Mouse (Mus musculus): ENCODE measurements at regions not wholly inside any gene's neighbourhood (a gene's known extent, or its start where the extent isn't known, plus 50 kb on each side); places are given as distances from the start of the nearest gene placed in this dataset.

- no peak for DNase-seq (ENCODE audit: low read depth, low spot score)
Observed at GRCm38 (mm10) chr9:43930037-43930404, 113.2 kb upstream of the Thy1 start.

GRCm38 (mm10) chr9:43930476-43930875 lies 112.7 kb upstream of the Thy1 start:
- no peak for DNase-seq (ENCODE audit: low read depth, low spot score)

- DNase-seq (ENCODE audit: low read depth, low spot score) = no peak
Observed at GRCm38 (mm10) chr9:43934012-43934690, 109.0 kb upstream of the Thy1 start.

- DNase-seq (ENCODE audit: low read depth, low spot score) = no peak
Observed at GRCm38 (mm10) chr9:43934691-43935064, 108.5 kb upstream of the Thy1 start.

GRCm38 (mm10) chr9:43939336-43939735 lies 103.8 kb upstream of the Thy1 start:
- no peak for DNase-seq (ENCODE audit: low read depth, low spot score)

GRCm38 (mm10) chr9:43942147-43942546 lies 101.0 kb upstream of the Thy1 start:
- DNase-seq (ENCODE audit: low read depth, low spot score) = peak; percentile 61

GRCm38 (mm10) chr9:43943522-43943921 lies 99.7 kb upstream of the Thy1 start:
- DNase-seq (ENCODE audit: low read depth, low spot score) = no peak

GRCm38 (mm10) chr9:43944816-43945741 lies 98.1 kb upstream of the Thy1 start:
- DNase-seq (ENCODE audit: low read depth, low spot score) = peak; percentile 74

GRCm38 (mm10) chr9:43945997-43946649 lies 97.1 kb upstream of the Thy1 start:
- no peak for DNase-seq (ENCODE audit: low read depth, low spot score)

GRCm38 (mm10) chr9:43947089-43947488 lies 96.1 kb upstream of the Thy1 start:
- DNase-seq (ENCODE audit: low read depth, low spot score) = no peak

- DNase-seq (ENCODE audit: low read depth, low spot score) = no peak
Observed at GRCm38 (mm10) chr9:43947490-43948150, 95.6 kb upstream of the Thy1 start.

GRCm38 (mm10) chr9:43953128-43953527 lies 90.1 kb upstream of the Thy1 start:
- peak; percentile 60 for DNase-seq (ENCODE audit: low read depth, low spot score)

- no peak for DNase-seq (ENCODE audit: low read depth, low spot score)
Observed at GRCm38 (mm10) chr9:43959541-43959940, 83.6 kb upstream of the Thy1 start.

- peak; percentile 65 for DNase-seq (ENCODE audit: low read depth, low spot score)
Observed at GRCm38 (mm10) chr9:43961431-43961830, 81.8 kb upstream of the Thy1 start.

GRCm38 (mm10) chr9:43965171-43965570 lies 78.0 kb upstream of the Thy1 start:
- no peak for DNase-seq (ENCODE audit: low read depth, low spot score)

GRCm38 (mm10) chr9:43965811-43966210 lies 77.4 kb upstream of the Thy1 start:
- no peak for DNase-seq (ENCODE audit: low read depth, low spot score)

GRCm38 (mm10) chr9:43970043-43970795 lies 73.0 kb upstream of the Thy1 start:
- peak; percentile 63 for DNase-seq (ENCODE audit: low read depth, low spot score)

- DNase-seq (ENCODE audit: low read depth, low spot score) = peak; percentile 55
Observed at GRCm38 (mm10) chr9:43970858-43971257, 72.3 kb upstream of the Thy1 start.

- peak; percentile 82 for DNase-seq (ENCODE audit: low read depth, low spot score)
Observed at GRCm38 (mm10) chr9:43972290-43972689, 70.9 kb upstream of the Thy1 start.

- no peak for DNase-seq (ENCODE audit: low read depth, low spot score)
Observed at GRCm38 (mm10) chr9:43975405-43975804, 67.8 kb upstream of the Thy1 start.

- no peak for DNase-seq (ENCODE audit: low read depth, low spot score)
Observed at GRCm38 (mm10) chr9:43976366-43976765, 66.8 kb upstream of the Thy1 start.
